Mouse (Mus musculus) hindbrain, embryonic 11.5 days (tissue): ENCODE data around the gene Mmrn2. TPM values are rescaled to one million over a fixed set of nuclear protein-coding genes. Genes with fewer than 3 reads are reported as not detected.

Experiments used
- ATAC-seq: fragments of 200-750 bp; cut with Nextera tagmentation; 2 replicates; pipeline ENCODE4 v1.8.0; 2017; ENCODE audit warnings: mild to moderate bottlenecking, moderate TSS enrichment, moderate library complexity; ENCODE audit not compliant: low FRiP score
- DNase-seq: peaks from one replicate; pipeline ENCODE4 v3.0.0-alpha.2; 2015; ENCODE audit warnings: low spot score
- H3K27ac ChIP-seq: fragments of 300-500 bp; sonication (generic); 2 replicates; pipeline ENCODE4 v1.5.1; 2014; ENCODE audit warnings: mild to moderate bottlenecking, low read depth, low read length
- H3K27me3 ChIP-seq: fragments of 300-500 bp; sonication (generic); 2 replicates; pipeline ENCODE4 v1.6.1; 2014; ENCODE audit warnings: mild to moderate bottlenecking, low read length, moderate library complexity, mixed read lengths; ENCODE audit not compliant: control insufficient read depth, insufficient read depth
- H3K36me3 ChIP-seq: fragments of 300-500 bp; sonication (generic); 2 replicates; pipeline ENCODE4 v1.6.1; 2014; ENCODE audit warnings: mild to moderate bottlenecking, low read length, moderate library complexity, mixed read lengths; ENCODE audit not compliant: control insufficient read depth, insufficient read depth
- H3K4me1 ChIP-seq: fragments of 300-500 bp; sonication (generic); replicated peaks from 2 replicates; pipeline ENCODE4 v1.6.1; 2014; ENCODE audit warnings: low read length, mixed read lengths; ENCODE audit not compliant: control insufficient read depth, insufficient read depth
- H3K4me2 ChIP-seq: fragments of 300-500 bp; sonication (generic); replicated peaks from 2 replicates; pipeline ENCODE4 v1.6.1; 2014; ENCODE audit warnings: mild to moderate bottlenecking, low read depth, low read length
- H3K4me3 ChIP-seq: fragments of 300-500 bp; sonication (generic); 2 replicates; pipeline ENCODE4 v1.5.1; 2014; ENCODE audit warnings: low read depth, low read length
- H3K9ac ChIP-seq: fragments of 300-500 bp; sonication (generic); 2 replicates; pipeline ENCODE4 v1.6.1; 2014; ENCODE audit warnings: low read depth, low read length
- H3K9me3 ChIP-seq: fragments of 300-500 bp; sonication (generic); 2 replicates; pipeline ENCODE4 v1.6.1; 2016; ENCODE audit warnings: low read length; ENCODE audit not compliant: control insufficient read depth
- WGBS: fragments of 180-500 bp; shearing (Covaris S2); extraction: QIAGEN DNeasy Blood & Tissue Kit; methylation state at CpG from one replicate; pipeline ENCODE4 v1.1.7; 2014; 5-methylcytosine and 5-hydroxymethylcytosine counted together
- polyA plus RNA-seq: library from polyadenylated mRNA; unstranded; fragments of >200 nt; fragmentation: Nextera tagmentation; extraction: Ambion mirVana; gene quantifications from 2 replicates; pipeline ENCODE4 v1.2.1, GENCODE M21; 2014

Gene Mmrn2
- polyA plus RNA-seq, 1 experiment from 2014 or later, result 4.4 TPM

DNA sequence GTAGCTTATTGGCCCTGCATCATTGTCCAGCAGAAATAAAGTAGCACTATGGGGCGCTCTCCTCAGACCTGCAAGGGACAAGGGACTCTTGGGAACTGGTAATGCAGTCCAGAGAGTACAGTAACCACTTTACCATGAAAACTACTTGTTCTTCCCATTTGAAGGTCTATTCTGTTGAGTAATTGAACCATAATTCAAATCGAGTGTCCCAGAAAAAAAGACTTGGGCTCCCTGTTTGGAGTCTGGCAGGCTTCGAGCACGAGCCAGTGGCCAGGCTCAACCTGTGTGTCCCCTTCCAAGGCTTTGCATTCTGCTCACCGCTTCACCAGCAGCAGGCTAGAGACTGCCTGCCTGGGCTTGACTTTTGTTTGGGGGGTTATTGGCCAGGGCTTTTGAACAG lies 30.9 kb upstream of the Mmrn2 start:
- Histone ChIP-seq H3K9ac (no peak overlapping the region), H3K4me3 (no peak overlapping the region), H3K36me3 (peaks cover 5% of the 10 kb centered on the region), H3K4me2 (no peak overlapping the region), H3K4me1 (no peaks in the 10 kb centered on the region), H3K27me3 (no peaks in the 10 kb centered on the region), H3K27ac (no peak overlapping the region), H3K9me3 (no peaks in the 10 kb centered on the region)
- WGBS, result 91% methylated on average over 5 of the region's 5 CpGs
- no peak for DNase-seq
- ATAC-seq, result no peak

DNA sequence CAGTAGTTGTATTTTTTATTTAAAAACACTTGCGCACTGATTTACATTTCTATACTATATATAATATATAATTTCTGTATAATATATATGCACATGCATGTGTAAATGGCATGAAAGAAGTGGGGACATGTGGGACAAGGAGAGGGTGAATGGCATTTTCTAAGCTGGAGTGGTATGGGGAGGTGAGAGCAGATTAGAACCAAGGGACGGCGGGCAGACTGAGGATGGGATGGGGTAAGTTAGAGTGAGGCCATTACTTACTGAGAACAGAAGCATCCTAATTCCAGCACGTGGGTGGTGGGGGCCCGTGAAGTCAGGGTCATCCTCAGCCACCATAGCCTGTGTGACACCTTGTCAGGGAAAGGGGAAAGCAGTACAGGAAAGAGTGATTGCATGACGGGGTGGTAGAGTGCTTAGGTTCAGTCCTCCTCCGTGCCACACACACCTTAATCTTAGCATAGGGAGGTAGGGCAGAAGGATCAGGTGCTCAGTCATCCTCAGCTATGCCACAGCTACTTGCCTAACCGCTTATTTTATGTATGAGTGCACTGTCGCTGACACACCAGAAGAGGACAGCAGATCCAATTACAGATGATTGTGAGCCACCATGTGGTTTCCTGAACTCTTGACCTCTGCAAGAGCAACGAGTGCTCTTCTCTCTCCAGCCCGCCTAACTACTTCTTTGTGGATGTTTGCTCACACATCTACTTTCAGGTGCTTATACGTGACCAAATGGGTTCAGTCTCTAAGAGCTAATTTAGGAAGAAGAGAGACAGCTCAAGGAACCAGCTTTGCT lies 29.3 kb upstream of the Mmrn2 start:
- no peaks in the 10 kb centered on the region for H3K4me1 ChIP-seq
- H3K27ac ChIP-seq, result no peak overlapping the region
- H3K4me2 ChIP-seq, result no peak overlapping the region
- WGBS, result 63% methylated on average over 12 of the region's 12 CpGs
- peaks cover 5% of the 10 kb centered on the region for H3K36me3 ChIP-seq
- ATAC-seq (no peak), DNase-seq (no peak)
- H3K4me3 ChIP-seq, result no peak overlapping the region
- H3K27me3 ChIP-seq, result no peaks in the 10 kb centered on the region
- H3K9me3 ChIP-seq, result no peaks in the 10 kb centered on the region
- H3K9ac ChIP-seq, result no peak overlapping the region

DNA sequence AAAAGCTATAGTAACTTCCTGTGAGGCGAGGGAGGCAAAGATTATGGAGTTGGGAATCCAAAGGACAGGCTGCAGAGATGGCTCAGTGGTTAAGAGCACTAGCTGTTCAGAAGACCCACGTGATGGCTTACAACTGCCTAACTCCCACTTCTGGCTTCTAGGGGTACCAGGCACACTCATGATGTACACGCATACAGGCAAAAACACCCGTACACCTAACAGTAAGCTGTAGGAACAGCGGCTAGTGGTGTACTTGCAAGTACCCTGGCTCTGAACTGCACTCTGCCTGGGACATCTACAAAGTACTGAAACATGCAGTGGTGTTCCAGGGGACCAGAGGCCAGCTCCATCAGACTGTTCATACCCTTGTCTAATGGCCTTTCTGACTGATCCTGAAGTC lies 28.2 kb upstream of the Mmrn2 start:
- no peak overlapping the region for H3K4me2 ChIP-seq
- no peak for ATAC-seq
- peaks cover 3% of the 10 kb centered on the region for H3K36me3 ChIP-seq
- H3K27me3 ChIP-seq, result no peaks in the 10 kb centered on the region
- DNase-seq, result no peak
- 96% methylated on average over 5 of the region's 5 CpGs for WGBS
- H3K27ac ChIP-seq, result no peak overlapping the region
- H3K4me3 ChIP-seq, result no peak overlapping the region
- no peak overlapping the region for H3K9ac ChIP-seq
- no peaks in the 10 kb centered on the region for H3K9me3 ChIP-seq
- H3K4me1 ChIP-seq, result no peaks in the 10 kb centered on the region

DNA sequence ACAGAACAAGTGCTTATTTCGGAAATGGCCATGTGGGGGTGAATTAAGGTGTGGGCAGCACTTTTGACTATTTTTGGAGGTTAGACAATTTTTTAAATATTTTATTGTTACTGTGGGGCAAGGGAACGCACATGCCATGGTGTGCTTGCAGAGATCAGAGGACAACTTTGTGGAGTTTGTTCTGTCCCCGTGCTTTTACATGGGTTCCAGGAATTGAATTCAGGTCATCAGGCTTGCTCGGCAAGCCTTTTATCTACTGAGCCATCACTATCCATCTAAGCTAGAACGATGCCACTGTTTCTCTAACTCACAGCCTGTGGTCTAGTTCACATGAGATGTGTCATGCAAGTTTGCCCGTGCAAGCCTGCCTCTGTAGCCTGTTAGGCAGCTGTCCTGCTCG lies 27.0 kb upstream of the Mmrn2 start:
- no peak overlapping the region for H3K4me2 ChIP-seq
- H3K4me1 ChIP-seq, result no peaks in the 10 kb centered on the region
- no peaks in the 10 kb centered on the region for H3K9me3 ChIP-seq
- no peak overlapping the region for H3K9ac ChIP-seq
- H3K36me3 ChIP-seq, result peaks cover 2% of the 10 kb centered on the region; the same call in 1 of the 2 replicates
- DNase-seq (no peak), ATAC-seq (no peak)
- H3K27ac ChIP-seq, result no peak overlapping the region
- no peaks in the 10 kb centered on the region for H3K27me3 ChIP-seq
- WGBS, result 87% methylated on average over 7 of the region's 7 CpGs
- H3K4me3 ChIP-seq, result no peak overlapping the region

DNA sequence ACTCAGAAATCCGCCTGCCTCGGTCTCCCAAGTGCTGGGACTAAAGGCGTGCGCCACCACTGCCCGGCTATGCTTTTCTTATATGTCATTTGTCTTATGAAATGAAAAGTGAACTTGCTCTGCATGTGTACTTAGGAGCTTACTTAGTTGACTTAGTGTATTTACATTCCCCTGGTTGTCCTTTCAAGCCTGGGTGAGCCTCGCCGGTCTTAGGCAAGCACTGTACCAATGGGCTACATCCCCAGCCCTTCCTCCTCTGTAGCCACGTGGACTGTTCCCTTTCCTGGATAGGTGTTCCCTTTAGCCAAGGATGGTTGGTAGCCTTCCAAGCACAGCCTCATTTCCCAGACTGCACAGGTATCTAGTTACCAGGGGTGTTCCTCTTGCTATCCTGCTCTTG lies 26.3 kb upstream of the Mmrn2 start:
- ATAC-seq, result no peak
- Histone ChIP-seq H3K9ac (no peak overlapping the region), H3K36me3 (no peaks in the 10 kb centered on the region), H3K27ac (no peak overlapping the region), H3K4me1 (no peaks in the 10 kb centered on the region), H3K9me3 (no peaks in the 10 kb centered on the region), H3K4me2 (no peak overlapping the region), H3K27me3 (no peaks in the 10 kb centered on the region), H3K4me3 (no peak overlapping the region)
- DNase-seq, result no peak
- WGBS, result 86% methylated on average over 8 of the region's 8 CpGs

DNA sequence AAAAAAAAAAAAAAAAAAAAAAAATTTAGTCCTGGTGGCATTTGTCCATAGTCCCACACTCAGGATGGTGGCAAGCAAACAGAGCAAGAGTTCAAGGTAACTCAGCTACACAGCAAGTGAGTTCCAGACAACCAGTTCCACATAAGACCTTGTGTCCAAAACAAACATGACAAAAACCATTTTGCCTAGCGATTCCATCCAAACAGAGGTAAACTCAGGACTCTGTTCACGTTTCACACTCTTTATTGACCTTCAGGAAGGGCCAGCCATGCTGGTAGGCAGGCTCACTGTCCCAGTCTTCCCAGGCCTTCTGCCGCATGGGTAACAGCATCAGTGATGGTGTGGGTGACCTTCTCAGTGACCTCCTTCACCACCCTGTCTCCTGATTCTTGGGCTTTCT lies 23.6 kb upstream of the Mmrn2 start:
- WGBS, result 59% methylated on average over 3 of the region's 3 CpGs
- ATAC-seq (no peak), DNase-seq (no peak)
- Histone ChIP-seq H3K9ac (no peak overlapping the region), H3K4me2 (no peak overlapping the region), H3K9me3 (no peaks in the 10 kb centered on the region), H3K27ac (no peak overlapping the region), H3K36me3 (no peaks in the 10 kb centered on the region), H3K4me1 (no peaks in the 10 kb centered on the region), H3K4me3 (no peak overlapping the region), H3K27me3 (no peaks in the 10 kb centered on the region)

DNA sequence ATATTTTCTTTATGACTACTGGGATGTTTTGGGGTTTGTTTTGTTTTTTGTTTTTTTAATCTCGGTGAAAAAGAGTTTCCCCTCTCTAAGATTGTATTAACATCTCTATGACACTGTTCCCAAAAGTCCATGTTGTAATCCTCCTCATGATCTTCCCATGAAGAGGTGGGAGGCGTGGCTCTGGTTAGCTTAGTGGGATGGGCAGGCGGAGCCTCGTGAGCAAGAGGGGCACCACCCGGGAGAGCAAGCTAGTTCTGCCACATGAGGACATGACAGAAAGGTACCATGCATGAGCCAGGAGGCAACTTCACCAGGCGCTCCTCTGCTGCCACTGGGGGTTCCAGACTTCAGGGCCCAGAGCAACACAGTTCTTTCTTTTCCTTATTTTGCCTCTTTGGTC lies 22.7 kb upstream of the Mmrn2 start:
- H3K9ac ChIP-seq, result no peak overlapping the region
- H3K9me3 ChIP-seq, result no peaks in the 10 kb centered on the region
- no peak overlapping the region for H3K4me2 ChIP-seq
- H3K36me3 ChIP-seq, result no peaks in the 10 kb centered on the region
- no peak overlapping the region for H3K4me3 ChIP-seq
- 74% methylated on average over 6 of the region's 6 CpGs for WGBS
- DNase-seq, result no peak
- H3K27ac ChIP-seq, result no peak overlapping the region
- H3K4me1 ChIP-seq, result no peaks in the 10 kb centered on the region
- no peaks in the 10 kb centered on the region for H3K27me3 ChIP-seq
- ATAC-seq, result no peak

DNA sequence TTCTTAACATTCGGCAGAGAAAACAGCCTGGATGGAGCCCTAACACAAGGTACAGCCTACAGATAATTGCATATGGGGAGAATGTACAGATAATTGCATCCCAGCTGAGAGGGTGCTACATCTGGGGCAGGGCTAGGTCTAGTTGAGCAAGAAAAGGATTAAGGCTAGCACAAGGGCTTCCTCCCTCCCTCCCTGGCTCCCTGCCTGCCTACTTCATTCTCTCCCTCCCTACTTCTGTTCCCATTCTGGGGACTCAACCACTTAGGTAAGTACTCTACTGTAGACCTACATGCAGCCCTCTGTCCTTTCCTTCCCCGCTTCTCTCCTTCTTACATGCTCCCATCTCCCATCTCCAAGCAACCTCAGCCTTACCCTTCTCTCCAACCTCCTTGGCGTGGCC lies 21.9 kb upstream of the Mmrn2 start:
- Histone ChIP-seq H3K27me3 (no peaks in the 10 kb centered on the region), H3K4me2 (no peak overlapping the region), H3K9ac (no peak overlapping the region), H3K36me3 (no peaks in the 10 kb centered on the region), H3K4me3 (no peak overlapping the region), H3K27ac (no peak overlapping the region), H3K4me1 (no peaks in the 10 kb centered on the region), H3K9me3 (no peaks in the 10 kb centered on the region)
- 96% methylated on average over 3 of the region's 3 CpGs for WGBS
- ATAC-seq (no peak), DNase-seq (no peak)

DNA sequence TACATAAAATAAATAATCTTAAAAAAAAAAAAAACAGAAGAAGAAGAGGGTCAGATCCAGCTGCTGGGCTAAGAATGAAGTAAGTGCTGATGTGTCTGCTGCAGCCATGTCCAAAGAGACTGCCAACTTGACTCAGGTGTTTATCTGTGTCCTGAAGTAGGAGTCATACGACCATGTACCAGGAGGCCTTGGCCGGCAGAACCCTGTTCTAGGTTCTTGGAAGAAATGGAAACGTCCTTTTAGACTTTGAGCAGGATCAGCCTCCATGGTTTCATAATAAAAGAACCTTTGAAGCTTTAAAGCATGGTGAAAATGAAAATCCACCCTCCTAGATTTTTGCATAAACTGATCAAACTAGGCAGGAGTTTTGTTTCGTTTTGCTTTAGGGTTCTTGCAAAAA lies 20.8 kb upstream of the Mmrn2 start:
- no peak overlapping the region for H3K27ac ChIP-seq
- H3K4me3 ChIP-seq, result no peak overlapping the region
- H3K4me1 ChIP-seq, result no peaks in the 10 kb centered on the region
- no peaks in the 10 kb centered on the region for H3K9me3 ChIP-seq
- no peak overlapping the region for H3K4me2 ChIP-seq
- 85% methylated on average over 4 of the region's 4 CpGs for WGBS
- DNase-seq (no peak), ATAC-seq (no peak)
- no peaks in the 10 kb centered on the region for H3K36me3 ChIP-seq
- H3K27me3 ChIP-seq, result no peaks in the 10 kb centered on the region
- no peak overlapping the region for H3K9ac ChIP-seq
